Mouse (Mus musculus) intestine, embryonic 15.5 days (tissue): ENCODE results near the gene Smarcb1. TPM values are rescaled to one million over a fixed set of nuclear protein-coding genes. Genes with fewer than 3 reads are reported as not detected.
"Not testable (repeated sequence)": the region's sequence is repeated elsewhere in the genome, so short reads cannot be mapped to it uniquely, and the experiment has no call there.

Experiments
- ATAC-seq: fragments of 200-750 bp; cut with Nextera tagmentation; 2 replicates; pipeline ENCODE4 v1.8.0; 2017; ENCODE audit warnings: moderate TSS enrichment, moderate library complexity
- H3K27ac ChIP-seq: fragments of 300-500 bp; sonication (generic); 2 replicates; pipeline ENCODE4 v1.5.1; 2015; ENCODE audit warnings: mild to moderate bottlenecking, inconsistent platforms
- H3K27me3 ChIP-seq: fragments of 300-500 bp; sonication (generic); replicated peaks from 2 replicates; pipeline ENCODE4 v1.6.1; 2015; ENCODE audit warnings: inconsistent platforms
- H3K36me3 ChIP-seq: fragments of 300-500 bp; sonication (generic); 2 replicates; pipeline ENCODE4 v1.6.1; 2015; ENCODE audit warnings: inconsistent platforms
- H3K4me1 ChIP-seq: fragments of 300-500 bp; sonication (generic); replicated peaks from 2 replicates; pipeline ENCODE4 v1.6.1; 2015; ENCODE audit warnings: inconsistent platforms
- H3K4me2 ChIP-seq: fragments of 300-500 bp; sonication (generic); replicated peaks from 2 replicates; pipeline ENCODE4 v1.6.1; 2015; ENCODE audit warnings: mild to moderate bottlenecking, inconsistent platforms
- H3K4me3 ChIP-seq: fragments of 300-500 bp; sonication (generic); replicated peaks from 2 replicates; pipeline ENCODE4 v1.5.1; 2015; ENCODE audit warnings: inconsistent platforms
- H3K9ac ChIP-seq: fragments of 300-500 bp; sonication (generic); 2 replicates; pipeline ENCODE4 v1.6.1; 2015; ENCODE audit warnings: inconsistent platforms
- H3K9me3 ChIP-seq: fragments of 300-500 bp; sonication (generic); 2 replicates; pipeline ENCODE4 v1.6.1; 2016; ENCODE audit warnings: inconsistent platforms
- WGBS: fragments of 180-500 bp; shearing (Covaris S2); methylation state at CpG from one replicate; pipeline ENCODE4 v1.1.7; 2015; 5-methylcytosine and 5-hydroxymethylcytosine counted together
- polyA plus RNA-seq: library from polyadenylated mRNA; unstranded; fragments of >200 nt; fragmentation: Nextera tagmentation; extraction: Ambion mirVana; gene quantifications from 2 replicates; pipeline ENCODE4 v1.2.1, GENCODE M21; 2015

Gene Smarcb1
- polyA plus RNA-seq, 1 experiment from 2014 or later = 171 TPM

- H3K9me3 ChIP-seq = no peaks in the 10 kb centered on the region
- H3K27ac ChIP-seq = no peak overlapping the region
- no peak overlapping the region for H3K4me3 ChIP-seq
- WGBS = 78% methylated on average over 6 of the region's 6 CpGs
- H3K36me3 ChIP-seq = peaks cover 53% of the 10 kb centered on the region
- no peak overlapping the region for H3K9ac ChIP-seq
- H3K4me1 ChIP-seq = peaks cover 5% of the 10 kb centered on the region
- H3K4me2 ChIP-seq = no peak overlapping the region
- no peaks in the 10 kb centered on the region for H3K27me3 ChIP-seq
- no peak for ATAC-seq
Observed at GRCm38 (mm10) chr10:75898039-75898564, 23.3 kb downstream of the Smarcb1 start.

GRCm38 (mm10) chr10:75897373-75897772 is 24.0 kb downstream of the Smarcb1 start:
- peaks cover 5% of the 10 kb centered on the region for H3K4me1 ChIP-seq
- H3K9ac ChIP-seq = no peak overlapping the region
- H3K27me3 ChIP-seq = no peaks in the 10 kb centered on the region
- no peak overlapping the region for H3K4me3 ChIP-seq
- H3K4me2 ChIP-seq = no peak overlapping the region
- H3K27ac ChIP-seq = no peak overlapping the region
- 38% methylated on average over 6 of the region's 6 CpGs for WGBS
- H3K36me3 ChIP-seq = peaks cover 45% of the 10 kb centered on the region
- ATAC-seq = no peak
- H3K9me3 ChIP-seq = no peaks in the 10 kb centered on the region

- WGBS = 100% methylated on average over 1 of the region's 1 CpGs
- no peak overlapping the region for H3K27ac ChIP-seq
- H3K4me2 ChIP-seq = no peak overlapping the region
- H3K36me3 ChIP-seq = peaks cover 36% of the 10 kb centered on the region
- H3K4me1 ChIP-seq = peaks cover 5% of the 10 kb centered on the region
- no peak for ATAC-seq
- no peak overlapping the region for H3K9ac ChIP-seq
- no peaks in the 10 kb centered on the region for H3K9me3 ChIP-seq
- no peaks in the 10 kb centered on the region for H3K27me3 ChIP-seq
- no peak overlapping the region for H3K4me3 ChIP-seq
Observed at GRCm38 (mm10) chr10:75896208-75896607, 25.2 kb downstream of the Smarcb1 start.

- Histone ChIP-seq H3K9me3 (no peaks in the 10 kb centered on the region), H3K4me1 (peaks cover 5% of the 10 kb centered on the region), H3K36me3 (peaks cover 32% of the 10 kb centered on the region), H3K4me2 (no peak overlapping the region), H3K27ac (no peak overlapping the region), H3K9ac (no peak overlapping the region), H3K4me3 (no peak overlapping the region), H3K27me3 (no peaks in the 10 kb centered on the region)
- ATAC-seq = no peak
- WGBS = 96% methylated on average over 5 of the region's 5 CpGs
Observed at GRCm38 (mm10) chr10:75895730-75896129, 25.7 kb downstream of the Smarcb1 start.

GRCm38 (mm10) chr10:75894601-75895000 is 26.8 kb downstream of the Smarcb1 start:
- H3K9me3 ChIP-seq = no peaks in the 10 kb centered on the region
- H3K4me3 ChIP-seq = no peak overlapping the region
- no peak for ATAC-seq
- no peak overlapping the region for H3K27ac ChIP-seq
- peaks cover 27% of the 10 kb centered on the region for H3K36me3 ChIP-seq
- WGBS = 67% methylated on average over 6 of the region's 6 CpGs
- H3K4me2 ChIP-seq = no peak overlapping the region
- H3K4me1 ChIP-seq = peaks cover 6% of the 10 kb centered on the region
- H3K27me3 ChIP-seq = no peaks in the 10 kb centered on the region
- no peak overlapping the region for H3K9ac ChIP-seq

DNA sequence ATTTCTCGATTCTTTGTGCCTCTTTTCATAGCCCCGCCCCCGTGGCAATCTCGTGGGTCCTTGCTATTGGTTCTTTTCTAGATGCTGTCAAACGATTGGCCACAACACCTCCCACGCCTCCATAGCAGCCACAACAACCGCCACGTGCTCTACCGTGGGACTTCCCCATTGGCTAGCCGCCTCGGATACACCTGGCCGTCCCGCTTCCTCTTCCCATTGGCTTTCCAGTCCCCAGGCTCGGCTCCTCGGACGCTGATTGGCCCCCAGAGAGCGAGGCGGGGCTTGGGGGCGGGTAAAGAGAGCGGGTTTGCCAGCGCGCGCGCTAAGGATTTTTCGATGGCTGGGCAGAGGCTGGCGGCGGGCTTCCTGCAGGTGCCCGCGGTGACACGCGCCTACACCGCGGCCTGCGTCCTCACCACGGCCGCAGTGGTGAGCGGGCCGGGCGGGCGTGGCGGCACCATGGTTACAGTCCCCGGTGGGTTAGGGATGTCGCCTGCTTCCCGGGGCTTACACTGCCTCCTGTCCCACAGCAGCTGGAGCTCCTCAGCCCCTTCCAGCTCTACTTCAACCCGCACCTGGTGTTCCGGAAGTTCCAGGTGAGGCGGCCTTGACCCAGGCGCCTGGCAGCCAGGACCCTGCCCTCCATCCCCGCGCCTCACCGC is 28.2 kb downstream of the Smarcb1 start, which contains the start of gene Derl3:
Gene Derl3 (plus strand): TSS at position 325 of the 662 bp plus-strand sequence.
- H3K4me3 ChIP-seq = peak within 1 kb of the TSS; percentile 47
- H3K4me1 ChIP-seq = peaks cover 11% of the 10 kb centered on the region
- no peak within 1 kb of the TSS for H3K27ac ChIP-seq
- H3K4me2 ChIP-seq = peak within 1 kb of the TSS; percentile 98
- H3K9me3 ChIP-seq = no peaks in the 10 kb centered on the region
- peak within 1 kb of the TSS; percentile 54 for H3K9ac ChIP-seq
- peak; percentile 99 for ATAC-seq
- peaks cover 21% of the 10 kb centered on the region for H3K36me3 ChIP-seq
- H3K27me3 ChIP-seq = no peaks in the 10 kb centered on the region
- WGBS = 1% methylated on average over 51 of the region's 51 CpGs

DNA sequence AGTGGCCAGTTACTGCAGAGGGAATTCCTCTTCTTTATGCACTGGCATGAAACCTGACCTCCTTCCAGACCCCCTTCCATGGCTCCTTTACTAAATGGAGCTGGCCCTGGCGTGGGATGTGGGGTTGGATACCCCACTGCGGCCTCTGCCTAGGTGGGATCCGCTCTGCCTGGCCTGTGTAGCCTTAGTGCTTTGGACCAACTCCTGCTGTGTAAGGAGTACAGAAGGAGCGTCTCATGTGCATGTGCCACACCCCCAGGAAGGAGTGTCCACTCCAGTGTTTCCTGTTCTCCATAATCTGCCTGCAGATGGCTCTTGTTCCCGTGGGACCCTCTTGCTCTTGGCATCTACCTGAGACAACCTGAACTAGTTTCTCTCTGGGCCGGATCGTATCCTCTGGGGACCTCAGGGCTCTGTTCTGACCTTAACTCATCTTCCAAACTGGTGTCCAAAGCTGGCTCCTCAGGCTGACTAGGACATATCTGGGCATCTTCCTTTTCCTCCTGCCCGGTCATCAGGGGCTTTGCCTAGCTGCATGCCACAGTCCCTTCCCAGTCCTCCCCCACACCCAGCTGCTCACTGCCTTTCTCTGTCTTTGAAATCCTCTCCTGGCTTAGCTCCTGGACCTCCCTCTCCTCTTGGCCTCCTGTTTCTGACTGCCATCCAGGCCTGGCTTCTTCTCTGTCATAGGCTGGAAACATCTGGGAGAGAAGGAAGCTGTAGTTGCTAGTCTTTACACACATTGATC is 31.8 kb downstream of the Smarcb1 start:
- no peaks in the 10 kb centered on the region for H3K9me3 ChIP-seq
- H3K36me3 ChIP-seq = no peaks in the 10 kb centered on the region
- 41% methylated on average over 8 of the region's 8 CpGs for WGBS
- no peak overlapping the region for H3K9ac ChIP-seq
- no peak overlapping the region for H3K4me2 ChIP-seq
- no peaks in the 10 kb centered on the region for H3K27me3 ChIP-seq
- no peak overlapping the region for H3K27ac ChIP-seq
- H3K4me3 ChIP-seq = no peak overlapping the region
- ATAC-seq = no peak
- peaks cover 11% of the 10 kb centered on the region for H3K4me1 ChIP-seq

DNA sequence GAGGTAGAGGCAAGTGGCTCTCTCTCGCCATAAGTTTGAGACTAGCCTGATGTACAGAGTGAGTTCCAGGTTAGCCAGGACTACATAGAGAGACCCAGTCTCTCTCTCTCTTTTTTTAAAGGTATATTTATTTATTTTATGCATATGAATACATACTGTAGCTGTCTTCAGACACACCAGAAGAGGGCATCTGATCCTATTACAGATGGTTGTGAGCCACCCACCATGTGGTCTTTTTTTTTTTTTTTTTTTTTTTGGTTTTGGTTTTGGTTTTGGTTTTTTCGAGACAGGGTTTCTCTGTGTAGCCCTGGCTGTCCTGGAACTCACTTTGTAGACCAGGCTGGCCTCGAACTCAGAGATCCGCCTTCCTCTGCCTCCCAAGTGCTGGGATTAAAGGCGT is 33.9 kb downstream of the Smarcb1 start:
- not testable (repeated sequence) for H3K27me3 ChIP-seq, H3K9me3 ChIP-seq, H3K27ac ChIP-seq, H3K4me3 ChIP-seq, H3K9ac ChIP-seq, H3K36me3 ChIP-seq, ATAC-seq, H3K4me2 ChIP-seq
- 88% methylated on average over 5 of the region's 5 CpGs for WGBS
- H3K4me1 ChIP-seq = peaks cover 11% of the 10 kb centered on the region

- no peak overlapping the region for H3K4me2 ChIP-seq
- no peak overlapping the region for H3K4me3 ChIP-seq
- H3K4me1 ChIP-seq = peaks cover 18% of the 10 kb centered on the region
- H3K9ac ChIP-seq = no peak overlapping the region
- no peak overlapping the region for H3K27ac ChIP-seq
- no peaks in the 10 kb centered on the region for H3K9me3 ChIP-seq
- no peaks in the 10 kb centered on the region for H3K36me3 ChIP-seq
- H3K27me3 ChIP-seq = no peaks in the 10 kb centered on the region
- no peak for ATAC-seq
- WGBS = 94% methylated on average over 8 of the region's 8 CpGs
Observed at GRCm38 (mm10) chr10:75884742-75885141, 36.7 kb downstream of the Smarcb1 start.

- Histone ChIP-seq H3K9me3 (no peaks in the 10 kb centered on the region), H3K4me1 (peaks cover 13% of the 10 kb centered on the region), H3K4me2 (peak overlapping the region; percentile 39), H3K36me3 (no peaks in the 10 kb centered on the region), H3K4me3 (no peak overlapping the region), H3K27ac (no peak overlapping the region), H3K9ac (no peak overlapping the region), H3K27me3 (no peaks in the 10 kb centered on the region)
- ATAC-seq = peak; percentile 66
- under 1% methylated on average over 10 of the region's 10 CpGs for WGBS
Observed at GRCm38 (mm10) chr10:75883232-75883552, 38.2 kb downstream of the Smarcb1 start.

GRCm38 (mm10) chr10:75882433-75883231 is 38.8 kb downstream of the Smarcb1 start:
- Histone ChIP-seq H3K27ac (no peak overlapping the region), H3K36me3 (no peaks in the 10 kb centered on the region), H3K4me3 (no peak overlapping the region), H3K9ac (no peak overlapping the region), H3K4me1 (peaks cover 13% of the 10 kb centered on the region), H3K9me3 (no peaks in the 10 kb centered on the region), H3K4me2 (peak overlapping the region; percentile 39), H3K27me3 (no peaks in the 10 kb centered on the region)
- 8% methylated on average over 15 of the region's 15 CpGs for WGBS
- ATAC-seq = peak; percentile 46
